Mouse (Mus musculus) heart, postnatal 10 days (tissue): ENCODE data around the gene Mlh1. TPM values are rescaled to one million over a fixed set of nuclear protein-coding genes. Genes with fewer than 3 reads are reported as not detected.

Experiments
- DNase-seq, 2 experiments: peaks; one replicate each; pipeline ENCODE4 v3.0.0; 2021
- intact Hi-C: fragments of 180-260 bp; cut with DNase I; formaldehyde crosslinking; loops from one replicate; pipeline ENCODE4 v1.15.1; 2025
- total RNA-seq, 2 experiments: library from RNA; stranded (reverse); gene quantifications; 2 replicates each; pipeline ENCODE4 v1.2.3; 2021

The Mlh1 gene
- total RNA-seq: 10 to 100 TPM; 15.2 to 17.2 TPM

GRCm38 (mm10) chr9:111271434-111272160 is at the start of gene Mlh1, which contains the start of gene Epm2aip1:
Gene Mlh1 (minus strand): TSS chr9:111271791.
Gene Epm2aip1 (plus strand): TSS chr9:111271929.
- DNase-seq: peak; percentile 100
- intact Hi-C loops: no loop called here

GRCm38 (mm10) chr9:111320912-111321311 is 49.3 kb upstream of the Mlh1 start:
- no peak for DNase-seq
- intact Hi-C loops: no loop called here

- peak; percentile 33 to 65 for DNase-seq
- intact Hi-C loops: no loop called here
These were observed 42.6 kb upstream of the Mlh1 start for GRCm38 (mm10) chr9:111314219-111314618.

GRCm38 (mm10) chr9:111313793-111314192 is 42.2 kb upstream of the Mlh1 start:
- intact Hi-C loops: no loop called here
- no peak for DNase-seq

GRCm38 (mm10) chr9:111313299-111313698 is 41.7 kb upstream of the Mlh1 start:
- DNase-seq: no peak
- intact Hi-C loops: no loop called here

- DNase-seq: no peak
- intact Hi-C loops: no loop called here
These were observed 41.0 kb upstream of the Mlh1 start for GRCm38 (mm10) chr9:111312442-111313141.

- no peak for DNase-seq
- intact Hi-C loops: no loop called here
These were observed 40.4 kb upstream of the Mlh1 start for GRCm38 (mm10) chr9:111311843-111312441.

GRCm38 (mm10) chr9:111311031-111311842 is 39.6 kb upstream of the Mlh1 start, which contains the start of gene Trank1:
Gene Trank1 (plus strand): TSS chr9:111311739.
- peak; percentile 5 to 15 for DNase-seq
- intact Hi-C loops: no loop called here

- intact Hi-C loops: no loop called here
- DNase-seq: no peak
These were observed 34.6 kb upstream of the Mlh1 start for GRCm38 (mm10) chr9:111306142-111306541.

- no peak for DNase-seq
- intact Hi-C loops: no loop called here
These were observed 32.4 kb upstream of the Mlh1 start for GRCm38 (mm10) chr9:111304036-111304435.

GRCm38 (mm10) chr9:111302196-111302831 is 30.7 kb upstream of the Mlh1 start:
- no peak for DNase-seq
- intact Hi-C loops: no loop called here

GRCm38 (mm10) chr9:111298606-111299005 is 27.0 kb upstream of the Mlh1 start:
- intact Hi-C loops: no loop called here
- no peak for DNase-seq

GRCm38 (mm10) chr9:111296433-111296832 is 24.8 kb upstream of the Mlh1 start:
- DNase-seq: no peak
- intact Hi-C loops: no loop called here

- DNase-seq: no peak
- intact Hi-C loops: no loop called here
These were observed 23.7 kb upstream of the Mlh1 start for GRCm38 (mm10) chr9:111295323-111295722.

GRCm38 (mm10) chr9:111294911-111295310 is 23.3 kb upstream of the Mlh1 start:
- intact Hi-C loops: no loop called here
- DNase-seq: no peak

- DNase-seq: no peak
- intact Hi-C loops: no loop called here
These were observed 21.6 kb upstream of the Mlh1 start for GRCm38 (mm10) chr9:111293234-111293633.

- intact Hi-C loops: loop anchor here (1.0 to 2.0 kb wide), 2 partner anchors 189 to 294 kb away; no protein-coding TSS in a partner anchor
These were observed 19.0 kb upstream of the Mlh1 start for GRCm38 (mm10) chr9:111290539-111291100.

GRCm38 (mm10) chr9:111289832-111290339 is 18.3 kb upstream of the Mlh1 start:
- DNase-seq: peak; percentile 92 to 96
- intact Hi-C loops: loop anchor here (1.0 to 2.0 kb wide), 2 partner anchors 189 to 293 kb away; no protein-coding TSS in a partner anchor

More at GRCm38 (mm10) chr9:111290539-111291100, 19.0 kb upstream of the Mlh1 start:
- DNase-seq: no peak

- no peak for DNase-seq
- intact Hi-C loops: no loop called here
These were observed 17.8 kb upstream of the Mlh1 start for GRCm38 (mm10) chr9:111289294-111289831.
